Mouse (Mus musculus) embryo, embryonic 9.5 days (tissue): ENCODE measurements around the gene Bcl2l10.

ENCODE experiments used
- DNase-seq: peaks from one replicate; pipeline ENCODE4 v3.0.0-alpha.2; 2017; ENCODE audit errors: extremely low spot score

Bcl2l10 gene

GRCm38 (mm10) chr9:75347458-75347857 lies at the start of gene Bcl2l10:
Bcl2l10 (plus strand) TSS chr9:75347758.
- no peak for DNase-seq

GRCm38 (mm10) chr9:75299342-75299741 lies 48.2 kb upstream of the Bcl2l10 start:
- no peak for DNase-seq

GRCm38 (mm10) chr9:75303033-75303432 lies 44.5 kb upstream of the Bcl2l10 start:
- no peak for DNase-seq

GRCm38 (mm10) chr9:75303701-75304261 lies 43.8 kb upstream of the Bcl2l10 start:
- DNase-seq = no peak

GRCm38 (mm10) chr9:75304286-75304685 lies 43.3 kb upstream of the Bcl2l10 start:
- DNase-seq = no peak

GRCm38 (mm10) chr9:75306126-75306898 lies 41.2 kb upstream of the Bcl2l10 start, which contains the start of gene Gnb5:
Gnb5 (plus strand) TSS chr9:75306288.
- no peak for DNase-seq

GRCm38 (mm10) chr9:75307015-75307414 lies 40.5 kb upstream of the Bcl2l10 start:
- no peak for DNase-seq

- no peak for DNase-seq
Observed at GRCm38 (mm10) chr9:75308621-75309020, 38.9 kb upstream of the Bcl2l10 start.

- peak; percentile 75 for DNase-seq
Observed at GRCm38 (mm10) chr9:75312008-75312407, 35.5 kb upstream of the Bcl2l10 start.

GRCm38 (mm10) chr9:75313138-75313831 lies 34.3 kb upstream of the Bcl2l10 start:
- DNase-seq = peak; percentile 45

- peak; percentile 89 for DNase-seq
Observed at GRCm38 (mm10) chr9:75313832-75314516, 33.6 kb upstream of the Bcl2l10 start.

- no peak for DNase-seq
Observed at GRCm38 (mm10) chr9:75314517-75315105, 32.9 kb upstream of the Bcl2l10 start.

- DNase-seq = no peak
Observed at GRCm38 (mm10) chr9:75315238-75315637, 32.3 kb upstream of the Bcl2l10 start.

GRCm38 (mm10) chr9:75316771-75317170 lies 30.8 kb upstream of the Bcl2l10 start:
- DNase-seq = no peak

- no peak for DNase-seq
Observed at GRCm38 (mm10) chr9:75318196-75318595, 29.4 kb upstream of the Bcl2l10 start.

GRCm38 (mm10) chr9:75319365-75319764 lies 28.2 kb upstream of the Bcl2l10 start:
- no peak for DNase-seq

GRCm38 (mm10) chr9:75322099-75322885 lies 25.3 kb upstream of the Bcl2l10 start:
- no peak for DNase-seq

- no peak for DNase-seq
Observed at GRCm38 (mm10) chr9:75328047-75328446, 19.5 kb upstream of the Bcl2l10 start.

GRCm38 (mm10) chr9:75330821-75331220 lies 16.7 kb upstream of the Bcl2l10 start:
- DNase-seq = no peak

- DNase-seq = no peak
Observed at GRCm38 (mm10) chr9:75334440-75334839, 13.1 kb upstream of the Bcl2l10 start.

- DNase-seq = no peak
Observed at GRCm38 (mm10) chr9:75338016-75338415, 9.5 kb upstream of the Bcl2l10 start.
